Mouse (Mus musculus) splenic B cell, adult 2 months (primary cell): ENCODE results near the gene Eid1.

Experiments used
- DNase-seq: peaks from one replicate; pipeline ENCODE4 v3.0.0-alpha.2; 2011; ENCODE audit warnings: low read depth, low spot score
- H3K27me3 ChIP-seq: 2 replicates; pipeline ENCODE4 v1.6.1; 2012; ENCODE audit warnings: mild to moderate bottlenecking, low read length, moderate library complexity, mixed read lengths; ENCODE audit not compliant: control insufficient read depth, poor library complexity, insufficient read depth, severe bottlenecking
- H3K36me3 ChIP-seq: 2 replicates; pipeline ENCODE4 v1.6.1; 2012; ENCODE audit warnings: mild to moderate bottlenecking, low read length, moderate library complexity, mixed read lengths; ENCODE audit not compliant: control insufficient read depth, poor library complexity, insufficient read depth, severe bottlenecking

Eid1 gene

DNA sequence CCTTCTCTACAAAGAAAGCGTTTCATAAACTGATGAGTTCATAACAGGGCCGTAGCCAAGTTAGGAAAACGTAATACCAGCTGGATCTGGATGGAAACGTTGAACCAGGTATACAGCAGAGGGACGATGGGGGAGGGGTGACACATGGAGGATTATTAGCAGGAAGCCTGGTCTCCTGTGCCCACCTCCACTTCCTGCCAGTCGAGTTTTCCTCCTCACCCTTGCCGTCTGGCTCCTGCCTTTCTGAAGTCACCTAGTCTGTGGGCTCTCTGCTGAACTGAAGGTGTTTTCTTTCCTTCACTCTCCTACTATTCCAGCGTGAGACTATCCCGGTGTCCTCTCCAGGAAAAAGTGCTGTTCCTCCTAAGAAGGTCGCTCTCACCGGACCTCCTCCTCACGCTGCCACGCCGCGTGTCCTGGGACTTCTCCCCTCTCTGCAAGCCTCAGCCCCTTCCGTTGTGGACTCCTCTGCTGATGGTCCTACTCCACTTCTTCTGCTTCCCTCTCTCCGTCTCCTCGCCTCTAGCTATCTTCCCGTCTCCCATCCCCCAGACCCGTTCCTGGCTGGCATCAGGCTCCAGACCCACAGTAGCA, 12.3 kb upstream of the Eid1 start:
- Histone ChIP-seq H3K27me3 (no peaks in the 10 kb centered on the region), H3K36me3 (no peaks in the 10 kb centered on the region)
- DNase-seq, result no peak

DNA sequence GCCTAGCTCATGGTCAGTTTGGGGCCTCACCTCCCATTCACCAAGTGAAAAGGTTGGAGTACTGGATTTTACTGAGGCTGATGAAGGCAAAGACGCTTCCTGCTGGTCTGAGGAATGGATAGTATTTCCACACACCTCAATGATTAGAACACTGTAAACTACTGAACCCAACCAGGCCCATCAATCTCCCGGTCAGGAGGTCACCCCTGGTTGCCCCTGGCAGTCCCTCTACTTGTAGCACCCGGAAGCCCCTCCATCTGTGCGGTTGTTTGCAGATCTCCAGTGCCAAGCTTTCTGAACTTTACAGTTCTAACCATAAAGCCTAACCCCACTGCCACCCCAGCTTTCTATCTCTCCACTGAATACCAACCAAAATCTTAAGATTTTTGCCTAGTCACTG, 11.7 kb upstream of the Eid1 start:
- Histone ChIP-seq H3K27me3 (no peaks in the 10 kb centered on the region), H3K36me3 (no peaks in the 10 kb centered on the region)
- no peak for DNase-seq

DNA sequence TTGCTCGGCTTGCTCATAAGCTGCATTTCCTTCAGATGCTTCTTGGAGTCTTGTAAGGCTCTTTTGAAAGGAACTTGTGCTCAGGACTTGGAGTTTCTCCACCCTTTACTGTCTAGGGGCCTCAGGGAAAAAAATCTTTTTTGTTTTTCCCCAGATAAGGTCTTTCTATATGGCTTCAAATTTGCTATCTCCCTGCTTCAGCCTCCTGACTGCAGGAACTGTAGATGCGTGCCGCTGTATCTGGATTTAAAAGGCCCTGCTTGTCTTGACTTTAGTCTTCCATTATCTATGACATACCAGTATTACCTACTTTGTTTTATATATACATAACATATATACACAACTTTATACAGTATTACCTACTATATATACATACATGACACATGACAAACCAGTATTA, 10.4 kb upstream of the Eid1 start:
- DNase-seq, result no peak
- Histone ChIP-seq H3K27me3 (no peaks in the 10 kb centered on the region), H3K36me3 (no peaks in the 10 kb centered on the region)

DNA sequence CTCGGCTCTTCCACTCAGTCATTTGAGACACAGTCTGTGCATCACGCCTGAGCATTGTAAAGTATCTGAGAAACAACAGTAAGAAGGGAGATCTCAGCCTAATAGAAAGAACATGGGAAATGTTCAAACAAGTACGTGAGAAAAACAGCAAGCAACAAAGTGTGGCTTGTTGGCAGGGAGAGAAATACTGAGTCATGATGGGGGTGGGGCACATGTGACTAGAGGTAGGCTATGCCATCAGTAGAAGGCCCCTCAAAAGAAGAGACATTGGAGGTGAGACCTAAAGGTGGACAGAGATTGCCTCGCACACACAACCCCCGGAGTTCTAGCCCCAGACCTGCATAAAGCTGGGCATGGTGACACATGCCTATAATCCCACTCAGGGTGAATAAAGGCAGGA, 7.7 kb upstream of the Eid1 start:
- no peaks in the 10 kb centered on the region; the same call in 1 of the 2 replicates for H3K27me3 ChIP-seq
- DNase-seq, result no peak
- no peaks in the 10 kb centered on the region for H3K36me3 ChIP-seq

DNA sequence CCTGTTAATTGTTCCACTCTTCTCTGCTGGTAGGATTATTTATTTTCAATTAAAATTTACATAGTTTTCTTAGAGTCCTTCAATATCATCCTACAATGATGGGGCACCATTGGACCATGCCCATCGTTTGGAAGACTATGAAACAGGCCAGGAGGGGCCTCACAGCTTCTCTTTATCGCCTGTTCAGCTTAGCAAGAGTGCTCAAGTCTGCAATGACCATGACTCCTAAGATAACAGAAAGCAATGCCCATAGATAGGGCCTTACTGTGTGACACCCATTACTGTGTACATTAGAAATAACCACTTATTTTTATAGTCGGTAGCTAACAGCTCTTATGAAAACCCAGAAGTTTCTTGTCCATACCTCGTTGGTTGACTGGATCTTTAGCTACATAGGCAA, 7.0 kb upstream of the Eid1 start:
- DNase-seq, result no peak
- H3K36me3 ChIP-seq, result no peaks in the 10 kb centered on the region
- H3K27me3 ChIP-seq, result no peaks in the 10 kb centered on the region; the same call in 1 of the 2 replicates

DNA sequence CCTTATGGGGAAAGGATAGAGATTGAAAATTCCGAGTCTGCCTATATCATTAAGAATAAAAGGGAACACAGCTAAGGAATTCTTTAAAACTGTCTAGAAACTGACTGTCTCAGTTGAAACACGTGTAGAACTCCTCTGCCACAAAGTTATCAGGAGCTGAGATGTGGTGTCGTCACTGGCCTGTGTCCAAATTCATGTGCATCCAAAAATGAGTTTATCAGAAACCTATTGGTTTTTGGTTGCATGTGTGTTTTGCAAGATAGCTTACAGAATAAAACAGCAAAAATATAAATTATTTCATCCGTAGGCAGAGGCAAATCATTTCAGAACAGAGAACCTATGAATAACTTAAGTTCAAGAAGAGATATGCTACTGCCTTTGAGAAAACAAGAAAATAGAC, 6.2 kb upstream of the Eid1 start:
- no peaks in the 10 kb centered on the region; the same call in 1 of the 2 replicates for H3K27me3 ChIP-seq
- no peak for DNase-seq

DNA sequence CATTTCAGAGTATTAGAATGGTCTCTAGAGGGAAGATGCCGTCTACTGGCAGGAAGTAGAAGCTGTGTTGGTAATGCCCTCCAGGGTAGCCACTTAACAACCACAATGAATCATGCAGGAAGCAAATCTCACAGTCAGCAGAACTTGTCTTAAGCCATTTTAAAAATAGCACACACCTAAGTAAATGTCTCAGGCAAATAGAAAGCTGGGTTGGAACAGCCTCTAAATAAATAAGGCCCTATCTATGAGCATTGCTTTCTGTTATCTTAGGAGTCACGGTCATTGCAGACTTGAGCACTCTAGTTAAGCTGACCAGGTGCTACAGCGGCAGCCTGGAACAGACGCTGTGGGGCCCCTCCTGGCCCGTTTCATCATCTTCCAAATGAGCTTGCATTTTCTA, 5.7 kb upstream of the Eid1 start:
- Histone ChIP-seq H3K36me3 (no peaks in the 10 kb centered on the region), H3K27me3 (no peaks in the 10 kb centered on the region; the same call in 1 of the 2 replicates)
- DNase-seq, result peak; percentile 46

More for the DNA sequence above, 6.2 kb upstream of the Eid1 start:
- no peaks in the 10 kb centered on the region for H3K36me3 ChIP-seq

DNA sequence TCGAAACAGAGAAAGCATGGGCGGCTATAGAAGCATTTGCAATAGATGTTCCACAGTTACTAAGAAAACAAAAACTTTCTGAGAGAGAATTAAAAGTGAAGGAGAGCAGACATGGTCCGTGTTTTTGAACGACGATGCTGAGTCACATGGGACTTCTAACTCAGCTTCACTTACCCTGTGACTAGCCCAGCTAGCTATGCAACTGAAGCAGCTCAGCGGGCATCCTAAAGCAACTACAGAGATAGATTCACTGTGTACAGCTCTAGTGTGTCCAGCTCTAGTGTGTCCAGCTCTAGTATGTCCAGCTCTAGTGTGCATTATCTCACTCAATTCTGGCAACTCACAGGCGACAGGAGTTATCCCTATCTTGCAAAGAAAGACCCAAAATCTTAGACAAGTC, 5.2 kb upstream of the Eid1 start:
- Histone ChIP-seq H3K36me3 (no peaks in the 10 kb centered on the region), H3K27me3 (no peaks in the 10 kb centered on the region; the same call in 1 of the 2 replicates)
- DNase-seq, result no peak

DNA sequence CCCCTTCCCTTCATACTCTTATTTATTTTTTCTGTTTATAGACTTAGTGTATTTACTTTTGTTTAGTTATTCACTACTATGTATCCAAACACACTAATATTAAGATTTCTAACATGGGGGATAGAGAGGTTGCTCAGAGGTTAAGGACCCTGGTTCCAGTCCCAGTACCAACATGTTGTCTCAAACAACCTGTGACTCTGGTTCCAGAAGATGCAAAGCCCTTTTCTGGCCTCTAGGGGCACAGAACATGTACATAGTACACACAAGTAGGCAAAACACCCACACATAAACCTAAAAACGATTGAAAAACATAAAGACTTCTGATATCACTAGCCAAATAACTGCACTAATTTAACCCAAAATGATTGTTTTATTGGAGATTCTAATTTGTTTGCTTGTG, 2.0 kb upstream of the Eid1 start:
- Histone ChIP-seq H3K27me3 (no peaks in the 10 kb centered on the region; the same call in 1 of the 2 replicates), H3K36me3 (no peaks in the 10 kb centered on the region)
- peak; percentile 59 for DNase-seq

DNA sequence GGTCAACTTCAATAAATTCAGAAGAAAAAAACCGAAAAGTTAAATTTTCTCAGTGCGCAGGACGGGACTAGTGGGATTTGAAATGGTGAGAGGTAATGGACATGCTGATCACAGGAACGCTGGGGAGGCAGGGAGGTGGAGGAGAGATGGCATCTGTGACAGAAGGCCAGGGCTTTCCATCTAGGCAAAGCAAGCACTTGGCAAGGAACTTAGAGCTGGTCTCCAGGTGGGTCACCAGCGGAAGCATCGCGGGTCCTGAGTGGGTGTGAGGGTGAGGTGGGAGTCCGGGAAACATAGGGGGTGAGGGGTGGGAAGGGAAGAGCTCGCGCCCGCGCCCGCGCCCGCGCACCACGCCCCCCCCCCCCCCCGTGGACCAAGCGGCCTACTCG, 333 bp upstream of the Eid1 start:
- Histone ChIP-seq H3K36me3 (no peaks in the 10 kb centered on the region), H3K27me3 (no peaks in the 10 kb centered on the region; the same call in 1 of the 2 replicates)
- no peak for DNase-seq

DNA sequence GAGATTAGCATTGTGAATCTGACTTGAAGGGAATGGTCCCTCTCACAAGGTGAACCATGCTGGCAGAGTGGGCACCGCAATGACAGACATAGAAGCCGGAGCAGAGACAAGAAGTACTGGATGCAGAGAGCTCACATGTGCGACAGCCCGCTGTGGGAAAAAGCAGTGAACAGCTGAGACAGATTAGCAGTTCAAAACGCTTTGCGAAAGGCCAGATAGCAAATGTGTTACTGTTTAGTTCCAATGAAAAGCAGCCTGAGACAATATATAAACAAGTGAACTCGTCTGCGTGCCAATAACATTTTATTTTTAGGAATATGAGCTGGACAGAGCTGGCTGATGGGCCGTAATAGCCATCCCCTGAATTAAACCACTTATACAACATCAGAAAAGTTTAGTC, 8.9 kb downstream of the Eid1 start:
- no peaks in the 10 kb centered on the region for H3K27me3 ChIP-seq
- DNase-seq, result no peak
- H3K36me3 ChIP-seq, result no peaks in the 10 kb centered on the region

DNA sequence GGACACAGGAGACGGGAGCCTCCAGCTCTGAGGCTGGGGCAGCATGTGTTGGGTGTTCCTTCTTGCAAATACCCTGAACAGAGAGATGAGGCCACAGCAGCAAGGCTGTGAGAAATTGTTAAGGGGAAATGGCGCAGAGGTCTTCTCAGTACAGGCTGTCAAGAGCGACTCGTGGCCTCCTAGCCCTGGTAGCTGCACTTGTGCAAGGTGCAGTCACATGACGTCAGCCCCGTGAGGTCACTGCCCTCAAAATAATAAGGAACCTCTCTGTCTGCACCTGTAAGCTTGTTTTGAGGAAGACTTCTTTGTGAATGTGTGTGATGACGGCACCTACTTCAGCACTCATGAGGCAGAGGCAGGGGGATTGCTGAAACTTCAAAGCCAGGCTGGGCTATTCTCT, 11.0 kb downstream of the Eid1 start:
- peak; percentile 18 for DNase-seq
- H3K27me3 ChIP-seq, result no peaks in the 10 kb centered on the region
- no peaks in the 10 kb centered on the region for H3K36me3 ChIP-seq

DNA sequence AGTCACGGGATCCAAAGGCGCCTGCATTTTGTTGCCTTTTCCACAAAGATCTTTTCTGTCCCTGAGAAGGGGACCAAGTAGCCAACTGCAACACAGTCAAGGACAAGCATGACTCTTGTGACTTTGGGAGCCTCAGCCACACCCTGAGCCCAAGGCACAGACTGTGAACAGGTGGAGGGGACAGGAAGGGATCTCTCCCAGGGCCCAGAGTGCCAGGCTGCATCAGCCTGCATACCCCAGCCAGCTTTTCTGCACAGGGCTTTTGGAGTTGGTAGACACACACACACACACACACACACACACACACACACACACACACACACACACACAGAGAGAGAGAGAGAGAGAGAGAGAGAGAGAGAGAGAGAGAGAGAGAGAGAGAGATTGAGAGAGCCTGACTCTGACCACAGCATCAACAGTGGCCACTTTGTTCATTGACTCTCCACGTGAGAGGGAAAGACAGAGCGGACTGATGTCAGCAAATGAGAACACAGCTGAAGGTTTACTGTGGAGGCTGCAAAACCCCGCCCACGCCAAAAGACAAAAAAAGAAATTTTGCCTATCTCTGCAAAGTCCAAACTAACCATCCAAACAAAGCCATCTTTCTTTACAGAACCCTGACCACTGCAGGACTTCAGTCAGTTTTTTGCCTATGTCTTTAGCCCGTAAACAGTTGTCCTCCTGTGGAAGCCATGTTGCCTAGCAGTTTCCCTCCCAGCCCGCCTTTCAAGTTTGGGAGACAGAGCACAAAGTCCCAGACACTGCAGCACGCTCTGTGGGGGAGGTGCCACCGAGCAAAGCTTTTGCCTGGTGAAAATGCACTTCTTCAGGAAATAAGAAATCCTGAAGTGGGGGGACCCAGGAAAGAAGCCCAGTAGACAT, 11.9 kb downstream of the Eid1 start:
- Histone ChIP-seq H3K27me3 (no peaks in the 10 kb centered on the region), H3K36me3 (no peaks in the 10 kb centered on the region)
- no peak for DNase-seq

DNA sequence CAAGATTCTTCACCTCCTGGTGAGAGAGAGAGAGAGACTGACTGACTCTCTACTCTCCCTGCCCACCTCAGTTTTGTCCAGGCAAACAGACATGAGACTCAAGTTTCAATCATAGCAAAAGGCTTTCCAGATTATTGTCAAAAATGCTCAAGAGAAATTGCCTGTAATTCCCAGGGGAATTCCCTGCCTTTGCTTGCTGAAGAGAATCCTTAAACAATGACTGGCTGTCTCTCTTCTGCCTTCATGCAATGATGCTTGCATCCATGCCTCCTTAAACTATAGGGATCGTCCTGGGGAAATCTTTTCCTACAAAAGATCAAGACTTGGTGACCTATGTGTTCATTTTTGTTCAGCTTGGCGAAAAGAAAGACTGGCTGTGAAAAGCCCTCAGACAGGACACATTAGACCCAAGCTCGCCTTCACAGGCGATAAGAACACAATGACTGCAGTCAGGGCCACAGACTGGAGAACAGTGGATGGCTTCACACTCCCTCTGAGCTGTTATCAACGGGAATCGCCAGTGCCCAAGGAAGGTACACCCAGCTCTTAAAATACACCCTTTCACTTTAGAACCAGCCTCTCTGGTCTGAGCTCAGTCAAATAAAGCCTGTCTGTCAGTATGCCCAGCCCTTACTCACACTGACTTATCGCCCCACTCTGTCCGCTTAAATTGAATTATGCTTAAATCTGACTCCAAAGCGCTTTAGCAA, 12.7 kb downstream of the Eid1 start:
- Histone ChIP-seq H3K27me3 (no peaks in the 10 kb centered on the region), H3K36me3 (no peaks in the 10 kb centered on the region)
- DNase-seq, result no peak

DNA sequence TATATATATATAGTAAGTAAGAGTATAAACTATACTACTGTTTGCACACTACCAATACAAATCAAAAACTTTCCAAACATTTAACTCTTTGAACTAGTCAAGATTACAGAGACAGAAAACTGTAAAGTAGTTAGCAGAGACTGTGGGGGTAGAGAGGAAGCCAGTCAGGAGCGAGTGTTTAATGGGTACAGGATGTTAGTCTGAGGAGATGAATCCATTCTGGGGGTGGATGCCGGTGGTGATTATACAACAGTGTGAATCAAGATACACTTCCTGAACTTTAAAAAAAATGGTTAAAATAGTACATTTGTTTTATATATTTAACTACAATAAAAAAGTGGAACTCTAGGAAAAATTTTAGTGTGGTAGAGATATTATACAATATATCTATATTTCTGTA, 19.1 kb downstream of the Eid1 start:
- Histone ChIP-seq H3K27me3 (no peaks in the 10 kb centered on the region), H3K36me3 (no peaks in the 10 kb centered on the region)
- DNase-seq, result no peak
